Mouse (Mus musculus) adrenal gland, adult 8-10 months (tissue): ENCODE results near the gene Asb16. TPM values are rescaled to one million over a fixed set of nuclear protein-coding genes. Genes with fewer than 3 reads are reported as not detected.

Source experiments
- DNase-seq: peaks from one replicate; pipeline ENCODE4 v3.0.0; 2022
- total RNA-seq, 4 experiments: library from RNA; stranded (reverse); gene quantifications; 2 replicates each; pipeline ENCODE4 v1.2.4; 2022

Asb16 gene
- total RNA-seq, 4 experiments from 2014 or later, result 0.20 to 1.2 (median 0.78) TPM

DNA sequence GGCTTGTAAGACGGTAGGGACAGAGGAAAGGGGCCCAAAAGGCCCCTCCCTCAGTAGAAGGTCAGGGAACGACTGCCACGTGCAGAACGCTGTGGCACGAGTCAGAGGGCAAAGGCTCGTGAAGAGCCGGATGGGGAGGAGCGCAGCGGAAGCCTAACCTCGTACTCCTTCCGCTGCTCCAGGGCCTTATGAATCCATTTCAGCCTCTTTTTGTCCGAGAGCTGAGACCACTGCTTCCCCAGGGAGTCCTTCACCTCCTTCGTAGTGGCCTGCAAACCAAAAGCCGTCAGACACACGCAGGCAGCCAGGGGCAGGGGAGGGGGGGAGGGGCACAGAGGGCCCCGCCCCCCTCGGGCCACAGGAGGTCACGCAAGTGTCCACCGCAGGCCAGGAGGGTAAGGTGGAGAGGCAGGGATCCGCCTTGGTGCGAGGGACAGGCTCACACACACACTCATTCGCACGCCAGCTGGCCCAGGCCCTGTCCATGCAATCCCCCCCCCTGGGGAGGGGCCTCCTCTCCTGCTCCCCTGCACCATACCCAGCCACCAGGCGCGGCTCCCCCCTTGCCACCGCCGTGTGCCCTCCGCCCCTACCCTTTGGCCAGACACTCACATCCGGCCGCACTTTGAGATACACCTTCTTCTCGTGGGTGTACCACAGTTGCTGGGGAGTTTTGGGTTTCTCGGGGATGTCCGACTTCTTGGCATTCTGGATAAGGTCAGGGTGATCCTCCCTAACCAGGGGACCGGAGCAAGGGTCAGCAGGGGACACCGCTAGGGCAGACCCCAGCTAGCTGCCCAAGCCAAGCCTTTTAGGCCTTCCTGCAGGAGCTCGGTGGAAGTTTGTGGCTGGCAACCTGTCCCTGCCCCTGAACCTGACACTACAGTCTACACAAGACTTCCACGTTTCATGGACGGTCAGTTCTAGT lies 42.5 kb downstream of the Asb16 start:
- DNase-seq, result no peak

DNA sequence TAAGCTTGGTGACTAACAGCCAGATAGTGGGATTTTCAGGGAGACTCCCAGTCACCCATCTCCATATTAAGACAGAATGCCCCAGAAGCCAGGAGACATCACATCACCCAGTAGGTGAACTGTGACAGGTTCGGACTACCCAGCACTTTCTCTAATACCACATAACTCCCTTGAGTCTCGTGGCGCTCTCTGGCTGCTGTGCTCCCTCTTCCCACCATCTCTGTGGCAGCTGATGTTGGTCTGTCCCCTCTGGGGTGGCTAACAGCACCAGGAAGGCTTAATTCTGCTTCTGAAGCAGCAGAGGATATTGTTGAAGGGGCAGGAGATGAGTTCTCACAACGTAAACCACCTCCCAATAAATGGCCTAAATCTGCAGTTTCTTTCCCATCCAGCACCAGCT lies 43.4 kb downstream of the Asb16 start:
- DNase-seq, result no peak

DNA sequence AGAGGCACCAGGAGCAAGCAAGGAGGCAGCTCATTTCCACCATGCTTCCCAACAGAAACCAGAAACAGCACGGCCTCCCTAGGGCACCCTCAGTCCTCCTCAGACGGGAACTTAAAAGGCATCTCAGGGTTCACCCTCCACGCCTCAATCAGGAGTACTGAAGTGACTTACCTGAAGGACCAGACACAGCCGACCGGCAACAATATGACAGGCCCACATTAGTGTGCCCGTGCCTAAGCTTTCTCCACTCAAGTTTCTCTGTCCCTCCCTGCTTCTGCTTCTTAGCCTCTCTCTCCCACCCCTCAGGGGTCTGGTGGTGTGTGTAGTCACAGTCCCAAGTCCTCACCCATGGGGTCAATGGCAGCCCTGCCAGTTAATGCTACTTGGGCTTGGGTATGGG lies 44.0 kb downstream of the Asb16 start:
- DNase-seq, result no peak

DNA sequence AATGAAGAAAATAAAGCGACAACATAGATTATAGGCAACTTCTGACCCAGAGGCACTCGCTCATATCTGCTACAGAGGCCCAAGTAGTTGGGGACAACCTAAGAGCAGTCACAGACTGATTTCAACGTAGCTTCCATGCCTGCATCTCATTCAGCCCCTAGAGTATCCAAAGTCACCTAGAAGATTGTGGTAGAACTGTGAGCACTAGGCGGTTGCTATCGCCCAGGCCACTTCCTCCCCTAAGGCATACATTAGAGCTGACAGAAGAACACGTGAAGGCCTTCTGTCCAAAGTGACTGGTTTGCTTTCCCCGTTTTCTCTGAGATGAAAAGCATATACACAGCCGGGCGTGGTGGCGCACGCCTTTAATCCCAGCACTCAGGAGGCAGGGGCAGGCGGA lies 45.8 kb downstream of the Asb16 start:
- DNase-seq, result no peak

DNA sequence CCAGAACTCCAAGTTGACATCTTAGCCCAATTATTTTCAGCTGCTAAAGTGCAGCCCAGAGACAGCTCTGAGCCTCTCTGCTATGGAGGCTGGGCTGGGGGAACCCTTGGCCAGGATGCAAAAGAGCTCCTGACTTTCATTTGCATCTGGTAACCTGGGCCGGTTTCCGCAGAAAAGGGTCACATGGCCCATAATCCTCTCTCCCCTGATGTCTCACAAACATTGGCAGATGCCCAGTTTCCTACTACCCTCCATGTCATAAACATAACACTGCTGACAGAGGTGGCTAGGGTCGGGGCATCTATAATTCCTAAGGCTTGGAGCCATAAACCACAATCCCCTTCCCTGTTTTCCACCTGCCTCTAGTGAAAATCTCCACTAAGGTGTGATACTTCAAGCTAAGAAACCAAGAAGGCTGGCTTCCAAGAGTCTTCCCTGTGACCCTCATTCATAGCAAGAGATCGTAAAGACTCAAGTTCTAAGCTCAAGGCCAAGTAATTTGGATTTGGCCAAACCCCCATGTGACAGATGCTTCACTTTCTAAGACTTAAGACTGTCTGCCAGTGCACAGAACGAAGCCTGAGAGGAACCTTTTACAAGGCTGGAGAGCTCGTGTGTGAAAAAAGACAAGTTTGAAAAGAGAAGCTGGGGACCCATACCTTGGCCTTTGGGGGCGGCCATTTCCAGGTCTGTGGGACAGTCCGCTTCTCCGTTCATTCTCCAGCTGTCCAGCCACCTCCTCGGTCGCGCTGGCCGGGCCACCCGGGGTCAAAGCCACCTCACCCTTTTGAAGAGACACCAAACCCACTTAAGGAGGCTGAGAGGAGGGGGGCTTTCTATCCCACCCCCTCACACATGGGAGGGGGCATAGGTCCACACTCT lies 47.4 kb downstream of the Asb16 start:
- DNase-seq, result no peak

DNA sequence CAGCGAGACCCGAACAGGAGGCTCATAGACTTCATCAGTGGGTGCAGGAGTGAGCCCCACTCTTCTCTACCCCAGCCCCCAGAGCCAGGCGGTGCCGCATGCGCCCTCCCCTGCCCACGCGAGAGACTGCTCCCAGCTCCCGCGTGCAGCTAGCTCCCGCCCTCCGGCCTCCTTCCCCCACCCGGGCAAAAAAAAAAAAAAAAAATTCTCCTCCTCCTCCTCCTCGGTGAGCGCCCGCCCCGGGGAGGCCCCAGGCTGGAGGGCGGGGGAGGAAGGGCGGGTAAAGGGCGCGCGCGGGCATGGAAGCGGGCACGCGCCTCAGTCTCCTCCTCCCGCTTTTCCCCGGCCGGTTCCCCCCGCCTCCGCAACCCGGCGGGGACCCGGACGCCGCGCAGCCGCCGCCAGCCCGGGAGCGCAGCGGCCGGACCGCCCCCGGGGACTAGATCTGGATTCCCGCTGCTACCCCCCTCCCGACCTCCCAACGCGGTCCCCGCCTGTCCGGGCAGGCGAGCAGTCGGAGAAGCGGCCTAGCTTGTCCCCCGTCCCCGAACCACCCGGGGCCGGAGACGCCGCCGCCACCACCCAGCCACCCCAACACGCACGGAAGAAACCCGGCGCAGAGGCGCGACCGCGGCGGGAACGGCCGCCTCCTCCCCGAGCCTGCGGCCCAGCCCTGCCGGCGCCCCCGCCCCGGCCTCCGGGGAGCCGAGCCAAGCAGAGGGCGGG lies 48.2 kb downstream of the Asb16 start:
- peak; percentile 87 for DNase-seq

DNA sequence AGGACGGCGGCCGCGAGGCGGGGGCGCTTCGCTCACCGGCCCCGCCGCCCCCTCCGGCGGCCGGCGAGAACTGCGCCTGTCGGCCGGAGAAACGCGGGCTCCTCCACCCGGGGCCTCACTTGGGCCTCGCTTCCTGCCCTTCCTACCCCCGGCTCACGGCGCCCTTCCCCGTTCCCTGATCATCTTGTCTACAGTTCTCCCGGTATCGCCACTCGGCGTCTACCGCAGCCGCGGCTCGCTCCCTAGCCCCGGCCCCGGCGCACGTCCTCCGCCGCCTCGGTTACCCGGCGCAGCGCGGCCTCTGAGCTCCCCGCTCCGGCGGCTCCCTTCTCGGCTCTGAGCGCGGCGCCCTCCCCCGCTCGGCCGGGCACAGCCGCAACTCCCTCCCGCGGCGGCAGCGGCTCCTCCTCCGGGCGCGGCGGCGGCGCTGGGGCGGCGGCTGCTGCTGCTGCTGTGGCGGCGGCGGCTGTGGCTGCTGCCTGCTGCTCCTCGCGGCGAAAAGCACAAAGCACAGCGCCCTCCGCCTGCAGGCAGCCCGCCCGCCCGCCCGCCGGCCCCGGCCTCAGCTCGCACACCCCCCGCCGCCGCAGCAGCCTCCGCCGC lies 48.9 kb downstream of the Asb16 start:
- DNase-seq, result no peak

- peak; percentile 62 for DNase-seq
Observed at GRCm38 (mm10) chr11:102317901-102318575, 49.5 kb downstream of the Asb16 start.

GRCm38 (mm10) chr11:102318576-102319409 lies 50.2 kb downstream of the Asb16 start:
- DNase-seq, result peak; percentile 53

GRCm38 (mm10) chr11:102319410-102319792 lies 50.9 kb downstream of the Asb16 start, which contains the start of gene Ubtf:
Ubtf (minus strand) TSS chr11:102319742.
- peak; percentile 79 for DNase-seq

DNA sequence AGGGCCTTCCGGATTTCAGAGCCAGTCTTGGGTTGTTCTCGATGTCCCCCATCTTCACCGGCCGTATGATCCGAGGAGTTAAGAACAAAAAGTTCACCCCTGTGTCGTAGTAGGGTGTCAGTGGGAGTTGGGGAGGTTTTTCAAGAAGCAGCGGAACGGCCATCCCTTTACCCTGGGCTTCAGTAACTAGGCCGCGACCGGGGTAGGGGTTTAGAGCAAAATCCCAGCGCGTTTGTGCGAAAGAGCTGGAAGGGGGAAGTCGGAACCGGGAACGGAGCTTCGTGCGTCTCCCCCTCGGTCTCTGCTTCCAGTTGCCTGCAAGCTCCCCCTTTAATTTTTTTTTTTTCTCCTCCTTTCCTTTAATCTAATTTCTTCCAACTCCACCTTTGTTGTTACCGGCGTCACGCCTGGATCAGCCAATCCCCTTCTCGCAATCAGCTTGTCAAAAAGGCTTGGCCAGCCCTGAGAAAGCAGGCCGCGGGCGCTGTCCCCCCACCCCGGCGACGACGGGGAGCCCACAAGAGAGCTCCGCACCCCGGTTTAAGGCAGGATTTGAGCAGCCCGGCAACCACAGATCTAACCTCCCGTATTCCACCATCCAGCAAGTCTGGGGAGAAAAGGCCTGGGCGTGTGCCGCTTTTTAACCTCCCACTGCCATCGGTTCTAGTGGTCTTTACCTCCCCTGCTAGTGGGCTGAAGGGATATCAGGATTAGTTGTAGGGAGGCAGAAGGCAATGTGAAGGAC lies 51.6 kb downstream of the Asb16 start:
- DNase-seq, result peak; percentile 91

DNA sequence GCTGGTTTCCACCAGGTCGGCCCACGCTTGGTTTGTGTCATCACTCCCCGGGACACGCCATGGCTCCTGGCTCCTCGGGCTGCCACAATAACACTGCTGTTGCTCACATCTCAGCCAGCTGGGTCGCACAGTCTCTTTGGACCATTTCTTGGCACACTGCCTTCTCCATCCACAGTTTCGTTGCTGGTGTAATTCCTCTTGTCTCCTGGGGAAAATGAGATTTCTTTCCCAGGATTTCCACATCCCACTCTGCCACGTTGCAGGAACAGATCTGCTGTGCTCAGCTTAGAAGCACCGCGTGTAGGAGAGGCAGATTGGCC lies 52.1 kb downstream of the Asb16 start:
- no peak for DNase-seq

DNA sequence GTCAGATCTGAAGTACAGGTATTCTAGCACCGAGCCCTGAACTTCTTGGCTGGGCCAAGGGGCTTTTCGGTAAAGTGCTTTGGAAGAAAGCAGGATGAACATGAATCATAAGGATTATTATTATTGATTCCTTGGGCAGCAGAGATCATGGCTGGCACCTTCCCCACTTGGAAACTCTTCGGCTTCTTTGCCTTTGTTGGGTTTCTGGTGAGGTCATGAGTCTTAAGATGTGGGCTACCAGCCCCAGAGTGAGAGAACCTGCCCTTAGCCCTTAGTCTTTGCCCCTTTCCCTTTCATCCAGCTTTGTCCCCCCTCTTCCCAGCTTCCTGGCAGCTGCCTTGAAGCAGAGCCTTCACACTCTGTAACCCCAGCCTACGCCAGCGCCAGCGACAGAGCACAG lies 53.4 kb downstream of the Asb16 start:
- no peak for DNase-seq

- no peak for DNase-seq
Observed at GRCm38 (mm10) chr11:102323516-102323915, 55.0 kb downstream of the Asb16 start.

DNA sequence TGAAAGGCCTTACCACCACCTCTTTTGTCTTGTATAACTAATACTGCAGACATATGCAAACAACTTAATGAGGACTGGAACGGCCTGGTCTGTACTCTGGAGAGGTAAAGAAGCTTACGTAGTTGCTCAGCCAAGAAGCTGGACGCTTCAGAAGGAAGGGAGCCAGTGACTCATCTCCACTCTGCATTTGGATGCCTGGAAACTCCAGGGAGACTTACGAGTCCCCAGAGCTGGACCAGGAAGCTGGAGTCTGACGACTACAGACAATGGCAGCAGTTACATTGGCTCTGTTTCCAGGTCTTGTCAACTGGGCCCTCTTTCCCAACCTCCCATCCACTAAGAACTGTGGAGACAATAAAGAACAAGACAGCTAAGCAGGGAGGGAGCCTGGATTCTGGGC lies 58.7 kb downstream of the Asb16 start:
- DNase-seq, result no peak

- DNase-seq, result no peak
Observed at GRCm38 (mm10) chr11:102327839-102328238, 59.3 kb downstream of the Asb16 start.
